Mouse (Mus musculus): ENCODE measurements around the gene Adat3. TPM values are rescaled to one million over a fixed set of nuclear protein-coding genes. Genes with fewer than 3 reads are reported as not detected.
A peak's percentile ranks its signal among the peaks of the same experiment; 100 is the strongest.
"Not testable (repeated sequence)": the region's sequence is repeated elsewhere in the genome, so short reads cannot be mapped to it uniquely, and the experiment has no call there.

The Adat3 gene
- polyA plus RNA-seq, 1 experiment from 2014 or later, result 10.4 TPM

- Histone ChIP-seq H3K27ac (ENCODE audit: low read length) (peak overlapping the region; percentile 54), H3K27me3 (ENCODE audit: insufficient read depth, low read length) (no peaks in the 10 kb centered on the region), H3K9ac (replicated peaks; ENCODE audit: low read length) (0 out of 2 replicates have a peak overlapping the region, but pooled peaks have one; percentile 20), H3K4me1 (ENCODE audit: insufficient read depth, low read length) (peaks cover 35% of the 10 kb centered on the region), H3K4me2 (replicated peaks; ENCODE audit: low read depth, low read length) (0 out of 2 replicates have a peak overlapping the region, but pooled peaks have one; percentile 35), H3K9me3 (ENCODE audit: low read length) (no peaks in the 10 kb centered on the region), H3K4me3 (ENCODE audit: low read length) (peak overlapping the region; percentile 25), H3K36me3 (ENCODE audit: insufficient read depth, low read length) (peaks cover 18% of the 10 kb centered on the region)
- no peak for ATAC-seq (ENCODE audit: low FRiP score, low TSS enrichment)
- WGBS, result 34% methylated on average over 3 of the region's 4 CpGs
Measured at GRCm38 (mm10) chr10:80587305-80587657, 15.4 kb upstream of the Adat3 start.

DNA sequence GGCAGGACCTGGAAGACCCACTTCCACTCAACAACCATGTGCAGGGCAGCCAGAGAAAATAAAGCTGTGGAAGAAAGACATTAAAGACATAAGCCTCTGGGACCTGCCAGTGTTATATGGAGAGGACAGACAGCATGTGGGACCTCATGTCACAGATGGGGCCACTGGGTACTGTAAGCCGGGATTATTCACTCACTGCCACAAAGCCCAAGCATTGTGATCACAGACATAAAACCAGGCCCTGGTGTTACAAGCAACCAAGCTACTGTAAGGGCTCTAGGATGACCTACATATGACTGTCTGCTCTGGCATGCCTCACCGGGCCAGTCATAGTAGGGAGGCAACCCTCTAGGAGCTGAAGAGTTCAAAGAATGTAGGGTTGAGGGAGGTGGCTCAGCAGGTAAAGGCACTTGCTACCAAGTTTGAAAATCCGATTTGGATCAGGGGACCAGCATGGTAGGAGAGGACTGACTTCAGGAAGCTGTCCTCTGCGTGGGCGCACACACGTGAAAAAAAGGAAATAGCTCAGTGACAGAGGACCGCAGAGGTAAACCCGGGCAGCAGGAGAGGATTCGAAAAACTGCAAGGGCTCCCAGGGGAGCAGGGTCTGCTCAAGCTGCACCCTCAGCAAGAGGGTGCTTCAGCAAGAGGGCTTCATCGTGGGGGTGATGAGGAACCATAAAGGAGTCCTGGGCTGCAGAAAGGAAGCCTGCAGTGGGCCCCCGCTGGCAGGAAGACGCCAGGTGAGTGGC, 13.4 kb upstream of the Adat3 start:
- H3K9me3 ChIP-seq (ENCODE audit: low read length), result no peaks in the 10 kb centered on the region
- H3K4me2 ChIP-seq (replicated peaks; ENCODE audit: low read depth, low read length), result peak overlapping the region; percentile 98
- 0 out of 2 replicates have a peak, but pooled peaks have one; percentile 0 for ATAC-seq (ENCODE audit: low FRiP score, low TSS enrichment)
- H3K4me1 ChIP-seq (ENCODE audit: insufficient read depth, low read length), result peaks cover 33% of the 10 kb centered on the region
- H3K27ac ChIP-seq (ENCODE audit: low read length), result peak overlapping the region; percentile 6; the same call in 1 of the 2 replicates
- H3K9ac ChIP-seq (replicated peaks; ENCODE audit: low read length), result peak overlapping the region; percentile 85
- WGBS, result 11% methylated on average over 12 of the region's 12 CpGs
- 0 out of 2 replicates have a peak, but pooled peaks cover 8% of the 10 kb centered on the region for H3K36me3 ChIP-seq (ENCODE audit: insufficient read depth, low read length)
- peak overlapping the region; percentile 76 for H3K4me3 ChIP-seq (ENCODE audit: low read length)
- no peaks in the 10 kb centered on the region for H3K27me3 ChIP-seq (ENCODE audit: insufficient read depth, low read length)

GRCm38 (mm10) chr10:80589879-80590854, 12.5 kb upstream of the Adat3 start, which contains the start of gene Abhd17a:
TSS of gene Abhd17a (minus strand) at chr10:80590341.
- ATAC-seq (ENCODE audit: low FRiP score, low TSS enrichment), result peak; percentile 96
- WGBS, result under 1% methylated on average over 72 of the region's 73 CpGs
- H3K4me1 ChIP-seq (ENCODE audit: insufficient read depth, low read length), result peaks cover 24% of the 10 kb centered on the region
- H3K9me3 ChIP-seq (ENCODE audit: low read length), result no peaks in the 10 kb centered on the region
- 0 out of 2 replicates have a peak, but pooled peaks cover 8% of the 10 kb centered on the region for H3K36me3 ChIP-seq (ENCODE audit: insufficient read depth, low read length)
- peak within 1 kb of the TSS; percentile 98 for H3K4me2 ChIP-seq (replicated peaks; ENCODE audit: low read depth, low read length)
- no peaks in the 10 kb centered on the region for H3K27me3 ChIP-seq (ENCODE audit: insufficient read depth, low read length)
- peak within 1 kb of the TSS; percentile 85 for H3K9ac ChIP-seq (replicated peaks; ENCODE audit: low read length)
- peak within 1 kb of the TSS; percentile 76 for H3K4me3 ChIP-seq (ENCODE audit: low read length)
- H3K27ac ChIP-seq (ENCODE audit: low read length), result peak within 1 kb of the TSS; percentile 6; the same call in 1 of the 2 replicates

GRCm38 (mm10) chr10:80596318-80596717, 6.4 kb upstream of the Adat3 start:
- Histone ChIP-seq H3K4me1 (ENCODE audit: insufficient read depth, low read length) (no peaks in the 10 kb centered on the region), H3K4me3 (ENCODE audit: low read length) (no peak overlapping the region), H3K27me3 (ENCODE audit: insufficient read depth, low read length) (no peaks in the 10 kb centered on the region), H3K27ac (ENCODE audit: low read length) (no peak overlapping the region), H3K9me3 (ENCODE audit: low read length) (no peaks in the 10 kb centered on the region), H3K36me3 (ENCODE audit: insufficient read depth, low read length) (no peaks in the 10 kb centered on the region), H3K9ac (replicated peaks; ENCODE audit: low read length) (no peak overlapping the region), H3K4me2 (replicated peaks; ENCODE audit: low read depth, low read length) (no peak overlapping the region)
- 44% methylated on average over 4 of the region's 4 CpGs for WGBS
- no peak for ATAC-seq (ENCODE audit: low FRiP score, low TSS enrichment)

DNA sequence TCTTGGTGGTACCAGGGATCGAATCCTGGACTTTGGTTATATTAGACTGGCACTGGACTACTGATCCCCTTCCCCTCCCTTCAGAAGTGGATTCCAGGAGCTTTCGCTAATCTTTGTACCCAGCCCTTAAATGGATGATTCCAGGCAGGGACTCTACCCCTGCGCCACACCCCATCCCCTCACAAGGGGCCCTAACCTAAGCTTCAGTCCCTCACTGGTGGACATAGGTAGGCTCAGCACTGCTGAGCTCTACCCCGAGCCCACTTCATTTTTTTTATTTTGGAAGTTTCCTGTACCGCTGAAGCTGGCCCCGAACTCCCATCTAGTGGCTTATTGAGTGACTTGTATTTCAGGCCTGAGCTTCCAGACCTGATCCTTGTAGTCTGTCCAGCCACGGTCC, 684 bp downstream of the Adat3 start:
- Histone ChIP-seq H3K9me3 (ENCODE audit: low read length) (no peaks in the 10 kb centered on the region), H3K27ac (ENCODE audit: low read length) (peak overlapping the region; percentile 89), H3K36me3 (ENCODE audit: insufficient read depth, low read length) (peaks cover 24% of the 10 kb centered on the region), H3K4me3 (ENCODE audit: low read length) (peak overlapping the region; percentile 87), H3K27me3 (ENCODE audit: insufficient read depth, low read length) (no peaks in the 10 kb centered on the region), H3K4me2 (replicated peaks; ENCODE audit: low read depth, low read length) (peak overlapping the region; percentile 88), H3K9ac (replicated peaks; ENCODE audit: low read length) (peak overlapping the region; percentile 78), H3K4me1 (ENCODE audit: insufficient read depth, low read length) (peaks cover 18% of the 10 kb centered on the region)
- 30% methylated on average over 7 of the region's 7 CpGs for WGBS
- ATAC-seq (ENCODE audit: low FRiP score, low TSS enrichment), result no peak

GRCm38 (mm10) chr10:80604001-80604509, 1.4 kb downstream of the Adat3 start:
- H3K4me1 ChIP-seq (ENCODE audit: insufficient read depth, low read length), result peaks cover 18% of the 10 kb centered on the region
- no peak for ATAC-seq (ENCODE audit: low FRiP score, low TSS enrichment)
- H3K27me3 ChIP-seq (ENCODE audit: insufficient read depth, low read length), result no peaks in the 10 kb centered on the region
- no peaks in the 10 kb centered on the region for H3K9me3 ChIP-seq (ENCODE audit: low read length)
- H3K4me3 ChIP-seq (ENCODE audit: low read length), result peak overlapping the region; percentile 87
- H3K27ac ChIP-seq (ENCODE audit: low read length), result no peak overlapping the region
- H3K9ac ChIP-seq (replicated peaks; ENCODE audit: low read length), result peak overlapping the region; percentile 78
- H3K4me2 ChIP-seq (replicated peaks; ENCODE audit: low read depth, low read length), result peak overlapping the region; percentile 88
- peaks cover 31% of the 10 kb centered on the region for H3K36me3 ChIP-seq (ENCODE audit: insufficient read depth, low read length)
- WGBS, result 94% methylated on average over 7 of the region's 7 CpGs

- Histone ChIP-seq H3K4me2 (replicated peaks; ENCODE audit: low read depth, low read length) (no peak overlapping the region), H3K27me3 (ENCODE audit: insufficient read depth, low read length) (no peaks in the 10 kb centered on the region), H3K4me1 (ENCODE audit: insufficient read depth, low read length) (peaks cover 18% of the 10 kb centered on the region), H3K4me3 (ENCODE audit: low read length) (no peak overlapping the region), H3K36me3 (ENCODE audit: insufficient read depth, low read length) (peaks cover 35% of the 10 kb centered on the region), H3K9me3 (ENCODE audit: low read length) (no peaks in the 10 kb centered on the region), H3K27ac (ENCODE audit: low read length) (no peak overlapping the region), H3K9ac (replicated peaks; ENCODE audit: low read length) (no peak overlapping the region)
- WGBS, result 96% methylated on average over 2 of the region's 2 CpGs
- ATAC-seq (ENCODE audit: low FRiP score, low TSS enrichment), result no peak
Measured at GRCm38 (mm10) chr10:80604988-80605387, 2.3 kb downstream of the Adat3 start.

GRCm38 (mm10) chr10:80605721-80606120, 3.0 kb downstream of the Adat3 start, which contains the start of gene Gm49322:
TSS of gene Gm49322 (plus strand) at chr10:80606021.
- H3K27ac ChIP-seq (ENCODE audit: low read length); H3K9me3 ChIP-seq (ENCODE audit: low read length); H3K4me2 ChIP-seq (replicated peaks; ENCODE audit: low read depth, low read length); H3K27me3 ChIP-seq (ENCODE audit: insufficient read depth, low read length); ATAC-seq (ENCODE audit: low FRiP score, low TSS enrichment); H3K4me3 ChIP-seq (ENCODE audit: low read length); H3K9ac ChIP-seq (replicated peaks; ENCODE audit: low read length): not testable (repeated sequence)
- peaks cover 18% of the 10 kb centered on the region for H3K4me1 ChIP-seq (ENCODE audit: insufficient read depth, low read length)
- WGBS, result 85% methylated on average over 3 of the region's 4 CpGs
- peaks cover 36% of the 10 kb centered on the region for H3K36me3 ChIP-seq (ENCODE audit: insufficient read depth, low read length)

GRCm38 (mm10) chr10:80606306-80606705, 3.6 kb downstream of the Adat3 start:
- Histone ChIP-seq H3K4me2 (replicated peaks; ENCODE audit: low read depth, low read length) (no peak overlapping the region), H3K9me3 (ENCODE audit: low read length) (no peaks in the 10 kb centered on the region), H3K27ac (ENCODE audit: low read length) (no peak overlapping the region), H3K9ac (replicated peaks; ENCODE audit: low read length) (no peak overlapping the region), H3K36me3 (ENCODE audit: insufficient read depth, low read length) (peaks cover 37% of the 10 kb centered on the region), H3K4me3 (ENCODE audit: low read length) (no peak overlapping the region), H3K4me1 (ENCODE audit: insufficient read depth, low read length) (peaks cover 18% of the 10 kb centered on the region), H3K27me3 (ENCODE audit: insufficient read depth, low read length) (no peaks in the 10 kb centered on the region)
- 90% methylated on average over 23 of the region's 23 CpGs for WGBS
- no peak for ATAC-seq (ENCODE audit: low FRiP score, low TSS enrichment)
